Mouse (Mus musculus): ENCODE measurements around the gene Homer2. TPM values are rescaled to one million over a fixed set of nuclear protein-coding genes. Genes with fewer than 3 reads are reported as not detected.

The Homer2 gene
- total RNA-seq (2015; ENCODE audit: low replicate concordance) (not detected in 2 replicates), total RNA-seq (2017; ENCODE audit: low replicate concordance) (0.56 TPM in 1 of 2 replicates, not detected in the other)

DNA sequence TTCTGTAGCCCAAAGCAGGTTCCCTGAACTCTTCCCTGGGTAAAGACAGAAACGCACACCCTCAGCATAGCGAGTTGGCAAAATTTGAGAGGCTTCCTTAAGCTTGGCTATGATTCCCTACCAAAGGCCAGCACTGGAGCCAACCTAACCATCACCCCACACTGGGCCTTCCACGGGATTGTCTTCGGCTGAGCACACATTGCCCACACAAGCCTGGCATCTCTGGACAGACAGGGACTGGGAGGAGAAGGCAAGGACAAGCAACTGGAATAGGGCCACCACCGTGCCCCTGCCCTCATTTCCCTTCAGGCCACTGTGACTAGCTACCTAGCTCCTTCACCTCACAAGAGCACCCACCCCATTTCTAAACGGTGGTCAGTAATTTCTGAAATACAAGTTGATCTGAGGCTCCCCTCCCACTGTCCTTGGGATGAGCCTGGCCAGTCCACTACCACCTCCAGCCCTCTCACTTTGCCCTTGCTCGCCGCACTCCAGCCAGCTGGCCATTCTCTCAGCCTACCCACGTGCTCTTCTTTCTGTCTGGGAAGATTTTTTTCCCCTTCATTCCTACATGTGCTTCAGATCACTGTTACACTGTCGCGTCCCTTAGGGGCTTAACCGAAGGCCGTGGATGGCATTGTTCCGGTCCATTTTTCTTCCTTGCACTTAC lies at the start of gene Homer2:
TSS of gene Homer2 (minus strand) at position 57 of the 670 bp plus-strand sequence.
- no peak for ATAC-seq (replicated peaks; ENCODE audit: low FRiP score, poor library complexity, severe bottlenecking)

DNA sequence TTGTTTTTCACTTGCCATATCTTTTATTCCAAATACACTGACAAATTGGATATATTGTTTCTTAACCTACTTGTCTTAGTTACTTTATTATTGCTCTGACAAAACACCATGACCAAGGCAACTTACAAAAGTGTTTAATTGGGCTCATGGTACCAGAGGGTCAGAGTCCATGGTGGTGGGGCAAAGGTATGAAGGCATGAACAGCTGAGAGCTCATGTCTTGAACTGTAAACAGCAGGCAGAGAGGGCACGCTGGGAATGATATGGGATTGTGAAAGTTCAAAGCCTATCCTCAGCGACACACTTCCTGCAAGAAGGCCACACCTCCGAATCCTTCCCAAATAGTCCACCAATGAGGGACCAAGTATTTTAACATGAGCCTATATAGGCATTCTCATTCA lies 40.6 kb upstream of the Homer2 start:
- no peak for ATAC-seq (replicated peaks; ENCODE audit: low FRiP score, poor library complexity, severe bottlenecking)

- ATAC-seq (replicated peaks; ENCODE audit: low FRiP score, poor library complexity, severe bottlenecking), result 0 out of 2 replicates have a peak, but pooled peaks have one; percentile 52
Measured at GRCm38 (mm10) chr7:81744145-81744544, 36.8 kb upstream of the Homer2 start.

- no peak for ATAC-seq (replicated peaks; ENCODE audit: low FRiP score, poor library complexity, severe bottlenecking)
Measured at GRCm38 (mm10) chr7:81740010-81740409, 32.7 kb upstream of the Homer2 start.

- ATAC-seq (replicated peaks; ENCODE audit: low FRiP score, poor library complexity, severe bottlenecking), result no peak
Measured at GRCm38 (mm10) chr7:81738720-81739385, 31.5 kb upstream of the Homer2 start.

- no peak for ATAC-seq (replicated peaks; ENCODE audit: low FRiP score, poor library complexity, severe bottlenecking)
Measured at GRCm38 (mm10) chr7:81735300-81736048, 28.1 kb upstream of the Homer2 start.

- no peak for ATAC-seq (replicated peaks; ENCODE audit: low FRiP score, poor library complexity, severe bottlenecking)
Measured at GRCm38 (mm10) chr7:81732183-81733089, 25.1 kb upstream of the Homer2 start.

- no peak for ATAC-seq (replicated peaks; ENCODE audit: low FRiP score, poor library complexity, severe bottlenecking)
Measured at GRCm38 (mm10) chr7:81731181-81731651, 23.9 kb upstream of the Homer2 start.

DNA sequence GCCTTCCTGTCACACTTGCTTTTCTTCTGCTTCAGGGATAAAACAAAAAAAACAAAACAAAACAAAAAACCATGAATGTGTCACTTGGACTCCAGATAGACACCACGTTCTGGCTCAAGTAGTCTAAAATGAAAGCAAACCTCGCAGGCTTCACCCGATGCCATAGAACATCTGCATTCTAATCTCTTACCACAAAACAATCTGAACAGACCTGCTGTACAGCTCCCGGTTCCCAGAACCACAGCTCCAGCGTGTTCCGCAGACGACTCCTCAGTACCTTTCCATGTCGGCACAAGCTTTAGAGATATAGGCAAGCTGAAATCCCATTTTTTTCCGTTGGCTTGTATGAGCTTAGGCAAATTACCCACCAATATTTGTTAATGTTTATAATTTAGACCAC lies 22.5 kb upstream of the Homer2 start:
- ATAC-seq (replicated peaks; ENCODE audit: low FRiP score, poor library complexity, severe bottlenecking), result no peak

DNA sequence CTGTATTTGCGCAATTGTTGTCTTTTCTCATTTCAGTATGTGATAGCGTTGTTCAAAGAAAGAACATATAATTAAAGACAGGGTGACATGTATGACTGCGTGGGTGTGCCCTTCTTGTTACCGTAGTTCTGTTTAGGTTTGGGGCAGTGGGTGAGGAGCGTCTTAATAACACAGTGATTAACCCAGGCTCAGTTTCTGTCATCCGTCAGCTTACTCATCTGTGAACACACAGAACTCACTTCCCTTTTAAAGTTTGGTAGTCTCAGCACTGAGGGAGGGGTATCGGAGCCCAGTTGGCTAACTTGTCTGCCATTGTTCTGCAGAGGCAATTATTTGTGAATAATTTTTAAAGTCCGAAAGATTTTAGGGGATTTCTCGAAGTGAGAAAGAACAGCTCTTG lies 20.4 kb upstream of the Homer2 start:
- ATAC-seq (replicated peaks; ENCODE audit: low FRiP score, poor library complexity, severe bottlenecking), result no peak

DNA sequence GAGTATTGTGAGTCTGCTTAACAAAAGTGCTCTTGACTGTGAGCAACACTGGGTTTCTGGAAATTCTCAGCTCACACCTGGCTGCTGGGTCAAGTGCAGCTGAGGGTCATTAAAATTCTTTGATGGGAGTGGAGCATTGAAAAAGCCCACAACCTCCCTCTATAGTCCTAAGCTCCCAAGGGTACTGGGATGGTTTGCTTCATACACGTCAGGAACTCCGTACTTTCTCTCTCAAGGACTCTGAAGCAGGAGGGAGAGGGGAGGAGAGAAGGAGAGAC lies 19.3 kb upstream of the Homer2 start:
- ATAC-seq (replicated peaks; ENCODE audit: low FRiP score, poor library complexity, severe bottlenecking), result no peak

GRCm38 (mm10) chr7:81725986-81726727 lies 18.8 kb upstream of the Homer2 start:
- no peak for ATAC-seq (replicated peaks; ENCODE audit: low FRiP score, poor library complexity, severe bottlenecking)

DNA sequence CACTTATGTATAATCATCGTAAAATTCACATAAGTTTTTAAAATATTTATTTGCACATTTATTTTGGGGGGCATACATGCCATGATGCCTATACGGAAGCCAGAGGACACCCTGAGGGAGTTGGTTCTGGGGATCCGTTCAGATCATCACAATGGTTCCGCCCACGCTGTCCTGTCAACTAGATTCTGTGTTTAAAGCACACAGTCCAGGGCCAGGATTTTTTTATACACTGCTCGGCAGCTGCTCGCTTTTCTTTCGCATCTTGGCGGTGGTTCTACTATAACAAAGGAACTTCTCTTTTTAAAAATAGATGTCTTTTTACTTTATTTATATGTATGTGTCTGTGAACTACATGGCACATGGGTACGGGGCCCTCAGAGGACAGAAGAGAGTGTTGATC lies 16.5 kb upstream of the Homer2 start:
- ATAC-seq (replicated peaks; ENCODE audit: low FRiP score, poor library complexity, severe bottlenecking), result no peak

DNA sequence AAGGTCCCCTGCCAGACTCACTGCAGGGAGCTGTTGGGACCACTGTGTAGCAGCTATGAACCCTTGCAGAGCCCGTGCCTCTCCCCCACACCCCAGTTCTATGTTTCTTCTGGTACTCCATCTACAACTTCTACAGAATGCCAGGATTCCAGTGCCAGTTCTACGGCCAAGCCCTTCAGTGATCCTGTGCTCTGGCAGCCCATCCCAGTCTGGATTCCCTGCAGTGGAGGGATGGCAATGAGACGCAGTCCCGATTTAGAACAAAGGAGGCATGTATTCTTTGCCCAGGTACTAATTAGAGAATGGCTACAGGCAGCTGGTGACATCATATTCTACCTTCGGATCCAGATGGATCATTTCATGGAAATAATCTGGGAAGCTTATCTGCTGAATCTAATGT lies 13.9 kb upstream of the Homer2 start:
- no peak for ATAC-seq (replicated peaks; ENCODE audit: low FRiP score, poor library complexity, severe bottlenecking)

GRCm38 (mm10) chr7:81719216-81719661 lies 11.9 kb upstream of the Homer2 start:
- peak; percentile 84 for ATAC-seq (replicated peaks; ENCODE audit: low FRiP score, poor library complexity, severe bottlenecking)

GRCm38 (mm10) chr7:81718657-81719056 lies 11.3 kb upstream of the Homer2 start:
- ATAC-seq (replicated peaks; ENCODE audit: low FRiP score, poor library complexity, severe bottlenecking), result no peak

GRCm38 (mm10) chr7:81710166-81710565 lies 2.8 kb upstream of the Homer2 start:
- no peak for ATAC-seq (replicated peaks; ENCODE audit: low FRiP score, poor library complexity, severe bottlenecking)

- ATAC-seq (replicated peaks; ENCODE audit: low FRiP score, poor library complexity, severe bottlenecking), result no peak
Measured at GRCm38 (mm10) chr7:81708165-81708564, 838 bp upstream of the Homer2 start.

Data from erythroblast, adult 5-6 weeks (primary cell).